Mouse (Mus musculus) C2C12 (cell line): ENCODE results near the gene Hspa1l. TPM values are rescaled to one million over a fixed set of nuclear protein-coding genes. Genes with fewer than 3 reads are reported as not detected.
"Not testable (repeated sequence)": the region's sequence is repeated elsewhere in the genome, so short reads cannot be mapped to it uniquely, and the experiment has no call there.

ENCODE experiments used
- H3K27me3 ChIP-seq: one replicate; pipeline ENCODE4 v1.6.1; 2011; ENCODE audit not compliant: control insufficient read depth, insufficient read depth, insufficient read length
- H3K36me3 ChIP-seq: one replicate; pipeline ENCODE4 v1.6.1; 2011; ENCODE audit not compliant: control insufficient read depth, insufficient read depth
- H3K4me3 ChIP-seq: one replicate; pipeline ENCODE4 v1.5.1; 2011; ENCODE audit warnings: mild to moderate bottlenecking, control low read depth; ENCODE audit not compliant: poor library complexity, insufficient read depth, severe bottlenecking
- H3K79me2 ChIP-seq: one replicate; pipeline ENCODE4 v1.6.1; 2011; ENCODE audit not compliant: control insufficient read depth, insufficient read depth
- H3K79me3 ChIP-seq: one replicate; pipeline ENCODE4 v1.6.1; 2011; ENCODE audit warnings: low read depth, control low read depth
- H3ac ChIP-seq: one replicate; pipeline ENCODE3; 2011; ENCODE audit warnings: low read depth; ENCODE audit not compliant: control insufficient read depth, insufficient read length
- CEBPB ChIP-seq: IDR thresholded peaks from one replicate; pipeline ENCODE4 v1.6.1; 2011; ENCODE audit warnings: low read depth, mild to moderate bottlenecking, control low read depth, moderate library complexity
- CTCF ChIP-seq: IDR thresholded peaks from one replicate; pipeline ENCODE4 v1.5.1; 2011; ENCODE audit not compliant: control insufficient read depth, insufficient read depth, insufficient read length
- FOSL1 ChIP-seq: IDR thresholded peaks from one replicate; pipeline ENCODE4 v1.8.0; 2011; ENCODE audit warnings: mild to moderate bottlenecking, low read length; ENCODE audit not compliant: poor library complexity, insufficient read depth, severe bottlenecking
- MAX ChIP-seq: IDR thresholded peaks from one replicate; pipeline ENCODE4 v1.6.1; 2011; ENCODE audit warnings: mild to moderate bottlenecking, control low read depth
- MYOD1 ChIP-seq: IDR thresholded peaks from one replicate; pipeline ENCODE4 v1.6.1; 2011; ENCODE audit warnings: low read depth; ENCODE audit not compliant: control insufficient read depth, insufficient read length
- MYOG ChIP-seq: IDR thresholded peaks from one replicate; pipeline ENCODE4 v1.6.1; 2011; ENCODE audit not compliant: control insufficient read depth, insufficient read length; ENCODE audit errors: extremely low read depth
- USF1 ChIP-seq: IDR thresholded peaks from one replicate; pipeline ENCODE4 v1.6.1; 2011; ENCODE audit warnings: low read depth, mild to moderate bottlenecking, control low read depth, moderate library complexity
- polyA plus RNA-seq: library from polyadenylated mRNA; unstranded; fragments of >200 nt; fragmentation: generic; extraction: Trizol; gene quantifications from one replicate; pipeline ENCODE4 v1.2.1, GENCODE M21; 2012; ENCODE audit warnings: missing spikeins

The Hspa1l gene
- polyA plus RNA-seq, 1 experiment, result 0.99 TPM

DNA sequence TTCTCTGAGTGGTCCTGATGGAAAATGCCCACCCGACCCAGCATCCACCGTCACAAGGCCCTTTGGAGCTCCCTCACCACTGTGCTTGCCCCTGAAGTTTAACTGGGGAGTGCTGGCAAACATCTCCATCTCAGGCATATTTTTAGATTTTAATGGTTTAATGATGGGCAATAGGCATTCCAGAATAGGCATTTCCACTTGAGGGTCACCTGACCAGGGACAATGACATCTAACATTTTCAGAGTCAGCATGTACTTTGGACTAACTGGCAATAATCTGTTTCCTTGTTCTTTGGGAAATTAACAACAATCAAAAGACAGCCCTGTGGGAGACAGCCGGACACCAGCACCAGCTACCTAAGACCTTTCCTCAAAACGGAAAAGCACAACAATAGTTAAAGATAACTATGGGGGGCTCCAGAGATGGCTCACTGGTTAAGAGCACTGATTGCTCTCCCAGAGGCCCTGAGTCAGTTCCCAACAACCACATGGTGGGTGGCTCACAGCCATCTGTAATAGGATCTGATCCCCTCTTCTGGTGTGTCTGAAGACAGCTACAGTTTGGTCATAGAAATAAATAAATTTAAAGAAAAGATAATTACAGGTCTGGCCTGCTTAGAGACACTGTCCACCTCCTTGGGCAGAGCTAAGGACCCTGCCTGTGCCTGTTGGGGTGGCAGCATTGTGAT lies 29.2 kb upstream of the Hspa1l start:
- TF ChIP-seq CEBPB (no peak), MYOD1 (no peak), MYOG (no peak), USF1 (peak; percentile 45)
- no peaks in the 10 kb centered on the region for H3K79me3 ChIP-seq
- H3K36me3 ChIP-seq, result no peaks in the 10 kb centered on the region
- H3K27me3 ChIP-seq, result no peaks in the 10 kb centered on the region
- H3K4me3 ChIP-seq, result no peak overlapping the region
- H3K79me2 ChIP-seq, result no peaks in the 10 kb centered on the region
- peak overlapping the region; percentile 22 for H3ac ChIP-seq

- no peaks in the 10 kb centered on the region for H3K79me3 ChIP-seq
- no peak for TF ChIP-seq FOSL1
- no peak for TF ChIP-seq CTCF
- no peak for TF ChIP-seq CEBPB
- no peak for TF ChIP-seq USF1
- TF ChIP-seq MAX, result no peak
- TF ChIP-seq MYOG, result no peak
- no peak for TF ChIP-seq MYOD1
These were observed 28.1 kb upstream of the Hspa1l start for GRCm38 (mm10) chr17:34944362-34944761.

GRCm38 (mm10) chr17:34946486-34947140 lies 25.9 kb upstream of the Hspa1l start:
- no peak overlapping the region for H3K4me3 ChIP-seq
- TF ChIP-seq MAX (no peak), MYOG (no peak), MYOD1 (no peak), USF1 (no peak), FOSL1 (no peak), CEBPB (no peak), CTCF (no peak)
- peaks cover 24% of the 10 kb centered on the region for H3K36me3 ChIP-seq
- peaks cover 15% of the 10 kb centered on the region for H3K79me3 ChIP-seq
- H3ac ChIP-seq, result no peak overlapping the region
- peaks cover 22% of the 10 kb centered on the region for H3K79me2 ChIP-seq
- H3K27me3 ChIP-seq, result no peaks in the 10 kb centered on the region

More at GRCm38 (mm10) chr17:34944362-34944761, 28.1 kb upstream of the Hspa1l start:
- H3ac ChIP-seq, result no peak overlapping the region
- H3K4me3 ChIP-seq, result no peak overlapping the region
- no peaks in the 10 kb centered on the region for H3K27me3 ChIP-seq
- H3K36me3 ChIP-seq, result peaks cover 2% of the 10 kb centered on the region
- no peaks in the 10 kb centered on the region for H3K79me2 ChIP-seq

GRCm38 (mm10) chr17:34947606-34948005 lies 24.9 kb upstream of the Hspa1l start:
- no peak overlapping the region for H3K4me3 ChIP-seq
- no peak overlapping the region for H3ac ChIP-seq
- no peaks in the 10 kb centered on the region for H3K27me3 ChIP-seq
- TF ChIP-seq CTCF (peak; percentile 3), MAX (no peak), MYOG (no peak)
- peaks cover 28% of the 10 kb centered on the region for H3K36me3 ChIP-seq
- peaks cover 22% of the 10 kb centered on the region for H3K79me3 ChIP-seq
- peaks cover 30% of the 10 kb centered on the region for H3K79me2 ChIP-seq

- H3K36me3 ChIP-seq, result peaks cover 28% of the 10 kb centered on the region
- H3K27me3 ChIP-seq, H3ac ChIP-seq, H3K4me3 ChIP-seq: not testable (repeated sequence)
- H3K79me3 ChIP-seq, result peaks cover 22% of the 10 kb centered on the region
- peaks cover 30% of the 10 kb centered on the region for H3K79me2 ChIP-seq
These were observed 23.6 kb upstream of the Hspa1l start for GRCm38 (mm10) chr17:34948721-34949552.

DNA sequence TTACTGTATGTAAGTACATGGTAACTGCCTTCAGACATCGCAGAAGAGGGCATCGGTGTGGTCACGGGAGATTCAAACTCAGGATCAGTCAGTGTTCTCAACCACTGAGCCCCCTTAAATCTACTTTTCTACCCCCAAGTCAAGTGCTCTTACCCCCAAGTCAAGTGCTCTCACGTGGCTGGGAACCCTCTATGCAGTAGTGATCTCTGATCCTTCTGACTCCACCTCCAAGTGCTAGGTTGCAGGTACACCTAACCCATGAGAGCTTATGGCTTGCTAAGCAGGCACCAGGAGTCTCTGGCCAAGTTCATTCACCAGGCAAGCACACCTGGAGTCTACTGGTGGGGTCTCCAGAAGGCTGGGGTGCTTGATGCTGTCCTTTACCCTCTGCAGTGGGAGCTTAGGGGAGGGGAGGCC lies 22.9 kb upstream of the Hspa1l start:
- no peak for TF ChIP-seq CEBPB
- TF ChIP-seq MYOD1, result no peak
- TF ChIP-seq FOSL1, result no peak
- no peak for TF ChIP-seq MAX
- TF ChIP-seq USF1, result no peak
- no peak for TF ChIP-seq CTCF
- TF ChIP-seq MYOG, result no peak
- Histone ChIP-seq H3K79me2 (peaks cover 30% of the 10 kb centered on the region), H3K36me3 (peaks cover 28% of the 10 kb centered on the region), H3K4me3 (no peak overlapping the region), H3ac (peak overlapping the region; percentile 71), H3K27me3 (no peaks in the 10 kb centered on the region), H3K79me3 (peaks cover 22% of the 10 kb centered on the region)
